Mouse (Mus musculus) heart, postnatal 36 days (tissue): ENCODE data around the gene Ssu72. TPM values are rescaled to one million over a fixed set of nuclear protein-coding genes. Genes with fewer than 3 reads are reported as not detected.
"Not testable (repeated sequence)": the region's sequence is repeated elsewhere in the genome, so short reads cannot be mapped to it uniquely, and the experiment has no call there.

Source experiments
- DNase-seq, 2 experiments: peaks; one replicate each; pipeline ENCODE4 v3.0.0; 2021 to 2022
- intact Hi-C: fragments of 180-260 bp; cut with DNase I; formaldehyde crosslinking; loops from one replicate; pipeline ENCODE4 v1.15.1; 2025
- total RNA-seq, 2 experiments: library from RNA; stranded (reverse); gene quantifications; 2 replicates each; pipeline ENCODE4 v1.2.3; 2021

Ssu72 gene
- total RNA-seq, 2 experiments from 2014 or later, result 43.5 to 45.6 TPM

DNA sequence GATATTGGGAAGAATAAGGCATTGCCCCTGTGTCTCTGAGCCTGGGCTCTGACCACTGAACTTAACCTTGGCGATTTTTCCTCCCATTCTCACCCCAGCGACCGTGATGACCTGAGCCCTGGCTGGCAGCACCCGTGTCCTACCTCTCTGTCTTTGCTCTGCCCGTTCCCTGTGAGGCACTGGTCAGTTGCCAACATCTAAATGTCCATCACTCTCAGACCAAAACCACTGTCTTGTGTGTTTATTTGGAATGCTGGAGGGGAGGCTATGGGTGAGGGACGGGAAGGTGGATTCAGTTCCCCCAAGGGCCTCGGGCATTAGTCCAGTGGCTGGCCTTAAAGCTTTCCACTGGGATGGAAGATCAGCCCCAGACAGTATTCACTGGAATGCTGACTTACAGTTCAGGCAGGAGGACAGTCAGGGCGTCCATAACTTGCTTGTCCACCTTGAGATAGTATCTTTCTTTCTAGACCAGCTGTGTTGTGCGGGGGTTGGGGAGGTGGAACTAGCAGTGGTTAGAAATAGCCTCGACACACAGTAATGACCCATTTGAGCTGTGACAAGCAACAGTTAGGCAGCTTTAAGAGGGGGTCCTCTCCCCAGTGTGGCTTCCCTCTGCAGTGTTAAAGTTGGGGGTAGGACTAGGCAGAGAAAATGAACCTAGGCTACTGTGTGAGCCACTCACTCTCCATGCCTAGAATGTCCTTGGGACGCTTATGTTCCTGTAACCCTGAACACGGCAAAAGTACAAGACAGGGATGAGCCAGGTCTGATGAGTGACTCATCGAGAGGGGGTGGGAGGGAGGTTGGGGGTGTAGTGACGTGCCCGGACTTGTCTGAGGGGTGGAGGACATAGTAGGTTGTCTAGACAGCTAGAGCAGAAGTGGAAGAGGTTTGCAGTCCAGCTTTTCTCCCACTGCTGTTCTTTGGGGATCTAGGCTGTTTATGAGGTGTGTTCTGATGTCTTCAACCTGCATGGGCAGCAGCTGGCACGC is 8.0 kb upstream of the Ssu72 start:
- no peak for DNase-seq
- intact Hi-C loops, result no loop called here

DNA sequence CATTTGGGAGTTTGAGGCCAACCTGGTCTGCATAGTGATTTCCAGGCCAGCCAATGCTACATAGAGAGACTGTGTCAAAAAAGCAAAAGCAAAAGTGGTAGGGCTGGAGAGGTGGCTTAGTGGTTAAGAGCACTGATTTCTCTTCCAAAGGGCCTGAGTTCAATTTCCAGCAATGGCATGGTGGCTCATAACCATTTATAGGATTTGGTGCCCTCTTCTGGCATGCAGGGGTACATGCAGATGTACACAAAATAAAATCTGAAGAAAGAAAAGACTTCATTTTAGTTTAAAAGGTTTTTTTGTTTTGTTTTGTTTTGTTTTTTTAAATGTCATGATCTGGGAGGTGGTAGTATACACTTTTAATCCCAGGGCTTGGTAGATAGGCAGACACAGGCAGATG is 4.2 kb upstream of the Ssu72 start:
- intact Hi-C loops, result loop anchor here (2.0 kb wide), 1 partner anchor 220 kb away; no protein-coding TSS in a partner anchor
- no peak for DNase-seq

DNA sequence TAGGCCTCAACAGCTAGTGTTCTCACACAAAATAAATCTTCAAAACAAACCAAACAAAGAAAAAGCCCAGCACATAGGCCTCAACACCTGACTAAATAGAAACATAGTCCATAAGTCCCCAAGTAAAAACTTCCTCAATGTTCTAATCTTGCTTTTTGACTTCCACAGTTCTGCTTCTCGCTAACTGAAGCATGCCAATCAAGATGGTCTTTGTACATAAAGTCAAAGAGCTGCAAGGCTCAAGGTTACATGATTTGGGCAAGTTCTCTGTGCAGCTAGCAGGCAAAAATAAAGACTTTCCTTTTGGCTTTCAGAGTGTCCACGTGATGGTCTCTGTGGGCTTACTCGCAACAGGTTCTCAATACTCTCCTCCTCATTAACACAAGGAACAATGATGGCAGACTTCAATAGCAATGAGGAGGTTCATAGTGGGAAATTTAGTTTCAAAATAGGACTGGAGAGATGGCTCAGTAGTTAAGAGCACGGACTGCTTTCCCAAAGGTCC is 1.1 kb upstream of the Ssu72 start:
- DNase-seq, result no peak
- intact Hi-C loops, result no loop called here

- no peak for DNase-seq
- intact Hi-C loops, result loop anchor here (2.0 kb wide), 1 partner anchor 81 kb away; the partner anchor contains the start of gene Cdk11b
Observed at GRCm38 (mm10) chr4:155705592-155705929, 961 bp downstream of the Ssu72 start.

DNA sequence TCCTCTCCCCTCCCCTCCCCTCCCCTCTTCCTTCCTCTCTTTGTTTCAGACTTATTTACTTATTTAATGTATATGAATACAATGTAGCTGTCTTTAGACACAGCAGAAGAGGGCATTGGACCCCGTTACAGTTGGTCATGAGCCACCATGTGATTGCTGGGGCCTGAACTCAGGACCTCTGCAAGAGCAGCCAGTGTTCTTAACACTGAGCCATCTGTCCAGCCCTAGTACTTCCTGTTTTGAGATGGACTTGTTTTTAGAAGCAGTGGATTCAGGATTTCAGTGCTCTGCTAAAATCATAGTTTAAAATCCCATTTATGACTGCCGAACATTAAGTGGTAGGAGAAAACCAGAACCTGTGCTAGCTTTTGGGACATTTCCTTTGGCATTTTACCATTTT is 4.0 kb downstream of the Ssu72 start:
- intact Hi-C loops, result no loop called here
- DNase-seq, result no peak

GRCm38 (mm10) chr4:155708988-155709387 is 4.4 kb downstream of the Ssu72 start:
- intact Hi-C loops, result no loop called here
- DNase-seq, result no peak

- intact Hi-C loops, result no loop called here
- DNase-seq, result no peak
Observed at GRCm38 (mm10) chr4:155710521-155711252, 6.1 kb downstream of the Ssu72 start.

DNA sequence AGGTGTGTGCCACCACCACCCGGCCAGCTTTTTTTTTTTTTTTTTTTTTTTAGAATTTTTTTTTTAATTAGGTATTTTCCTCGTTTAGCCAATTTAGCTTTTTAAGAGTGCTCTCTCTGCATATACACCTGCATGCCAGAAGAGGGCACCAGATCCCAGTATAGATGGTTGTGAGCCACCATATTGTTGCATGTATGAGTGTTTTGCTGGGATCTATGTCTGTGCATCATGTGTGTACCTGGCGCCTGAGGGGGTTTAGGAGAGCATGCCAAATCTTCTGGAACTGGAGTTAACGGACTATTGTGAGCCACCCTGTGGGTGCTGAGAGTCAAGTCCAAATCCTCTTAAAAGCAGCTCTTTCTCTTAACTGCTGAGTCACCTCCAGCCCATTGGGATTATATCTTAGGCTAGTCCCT is 17.1 kb downstream of the Ssu72 start:
- intact Hi-C loops, result loop anchor here (2.0 to 5.0 kb wide), 3 partner anchors 36 to 63 kb away; partner anchors contain the start of gene Tmem88b
- no peak for DNase-seq

DNA sequence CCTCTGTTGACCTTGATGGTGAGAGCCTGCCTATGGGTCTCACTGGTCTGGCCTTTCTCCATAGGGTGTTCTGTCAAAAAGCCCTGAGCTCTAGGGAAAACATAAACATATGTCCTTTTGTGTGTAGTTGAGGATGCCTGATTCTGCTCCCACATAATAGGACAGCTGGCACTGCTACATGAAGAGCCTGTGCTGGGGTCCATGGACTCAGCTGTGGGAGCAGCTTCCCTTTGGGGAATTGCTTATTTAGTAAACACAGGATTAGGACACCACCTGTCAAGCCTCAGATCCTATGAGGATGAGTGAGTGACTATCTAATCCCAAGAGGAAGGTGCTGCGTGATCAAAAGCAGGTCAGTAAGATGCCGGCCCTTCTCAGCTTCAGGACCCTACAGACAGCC is 23.4 kb downstream of the Ssu72 start:
- DNase-seq, result no peak
- intact Hi-C loops, result no loop called here

DNA sequence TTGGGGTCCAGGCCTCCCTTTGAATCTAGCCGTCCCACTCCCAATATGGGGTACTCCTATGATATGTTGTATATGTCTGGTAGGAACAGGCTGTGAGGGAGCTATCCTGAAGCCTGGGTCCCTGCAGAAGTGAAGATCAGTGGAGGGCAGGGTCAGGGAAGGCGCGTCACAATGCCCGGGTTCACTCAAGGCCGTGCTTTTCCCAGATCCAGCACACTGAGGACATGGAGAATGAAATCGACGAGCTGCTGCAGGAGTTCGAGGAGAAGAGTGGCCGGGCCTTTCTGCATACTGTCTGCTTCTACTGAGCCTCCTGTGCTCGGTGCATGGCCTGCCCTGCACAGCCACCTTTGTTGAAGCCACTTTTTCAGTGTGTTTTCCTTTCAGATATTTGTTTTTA is 28.7 kb downstream of the Ssu72 start:
- intact Hi-C loops, result no loop called here
- no peak for DNase-seq

- DNase-seq, result peak; percentile 82 to 89
- intact Hi-C loops, result no loop called here
Observed at GRCm38 (mm10) chr4:155734350-155734941, 29.8 kb downstream of the Ssu72 start, which contains the start of gene Tmem240. Gene Tmem240, plus strand, starts transcription at chr4:155734800.

- intact Hi-C loops, result no loop called here
- peak; percentile 37 to 49 for DNase-seq
Observed at GRCm38 (mm10) chr4:155734951-155735702, 30.5 kb downstream of the Ssu72 start.

GRCm38 (mm10) chr4:155735788-155736187 is 31.2 kb downstream of the Ssu72 start:
- intact Hi-C loops, result no loop called here
- DNase-seq, result no peak

DNA sequence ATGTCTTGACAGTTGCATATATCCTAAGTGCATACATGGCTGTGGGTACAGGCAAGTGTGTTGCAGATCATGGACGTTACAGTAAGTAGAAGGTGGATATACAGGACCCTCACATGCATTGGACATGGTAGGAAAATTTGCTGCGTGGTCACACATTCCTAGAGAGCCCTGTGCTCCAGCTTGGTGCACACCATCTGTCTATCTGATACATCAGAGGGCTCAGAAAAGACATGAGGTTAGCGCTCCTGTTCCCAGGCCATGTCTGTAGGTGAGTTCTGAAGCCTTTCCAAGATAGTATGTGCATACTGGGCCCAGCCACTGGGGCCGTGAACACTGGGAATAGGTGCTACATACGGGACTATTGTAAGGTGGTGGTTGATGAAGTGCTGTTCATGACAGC is 31.8 kb downstream of the Ssu72 start:
- no peak for DNase-seq
- intact Hi-C loops, result no loop called here

DNA sequence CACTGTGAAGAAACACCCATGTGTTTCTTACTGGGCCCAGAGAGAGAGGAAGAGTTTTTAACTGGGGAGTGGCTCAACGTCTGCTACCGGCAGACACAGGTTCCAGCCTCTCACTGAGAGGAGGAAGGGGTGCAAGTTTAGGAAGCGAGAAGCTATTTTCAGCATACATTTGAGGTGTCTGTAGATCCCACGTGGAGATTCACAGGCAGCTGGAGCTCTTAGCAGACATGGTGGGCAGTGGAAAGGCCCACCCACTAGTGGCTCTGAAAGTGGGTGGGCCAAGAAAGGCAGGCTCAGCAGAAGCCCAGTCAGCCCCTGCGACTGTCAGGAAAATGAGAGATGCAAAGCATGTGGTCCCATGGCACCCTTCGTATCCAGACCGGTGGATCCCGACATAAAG is 33.7 kb downstream of the Ssu72 start:
- no peak for DNase-seq
- intact Hi-C loops, result no loop called here

DNA sequence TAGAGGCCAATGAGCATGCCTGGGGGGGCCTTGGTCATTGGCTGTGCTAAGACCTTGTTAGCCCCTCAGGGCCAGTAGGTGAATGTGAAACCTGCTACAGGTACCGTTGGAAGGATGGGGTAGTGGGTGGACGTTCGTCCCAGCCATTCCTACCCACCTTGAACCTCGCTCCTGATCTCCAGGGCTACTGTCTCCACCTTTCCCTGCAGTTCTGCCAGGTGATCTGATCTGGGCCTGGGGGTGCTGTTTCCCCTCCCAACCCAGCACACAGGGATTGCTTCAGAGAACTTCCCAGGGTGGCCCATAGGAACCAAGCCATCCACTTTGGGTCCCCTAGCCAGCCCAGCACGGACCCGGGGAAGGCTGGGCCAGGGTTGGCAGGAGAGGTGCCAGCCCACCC is 34.6 kb downstream of the Ssu72 start:
- intact Hi-C loops, result no loop called here
- DNase-seq, result no peak

DNA sequence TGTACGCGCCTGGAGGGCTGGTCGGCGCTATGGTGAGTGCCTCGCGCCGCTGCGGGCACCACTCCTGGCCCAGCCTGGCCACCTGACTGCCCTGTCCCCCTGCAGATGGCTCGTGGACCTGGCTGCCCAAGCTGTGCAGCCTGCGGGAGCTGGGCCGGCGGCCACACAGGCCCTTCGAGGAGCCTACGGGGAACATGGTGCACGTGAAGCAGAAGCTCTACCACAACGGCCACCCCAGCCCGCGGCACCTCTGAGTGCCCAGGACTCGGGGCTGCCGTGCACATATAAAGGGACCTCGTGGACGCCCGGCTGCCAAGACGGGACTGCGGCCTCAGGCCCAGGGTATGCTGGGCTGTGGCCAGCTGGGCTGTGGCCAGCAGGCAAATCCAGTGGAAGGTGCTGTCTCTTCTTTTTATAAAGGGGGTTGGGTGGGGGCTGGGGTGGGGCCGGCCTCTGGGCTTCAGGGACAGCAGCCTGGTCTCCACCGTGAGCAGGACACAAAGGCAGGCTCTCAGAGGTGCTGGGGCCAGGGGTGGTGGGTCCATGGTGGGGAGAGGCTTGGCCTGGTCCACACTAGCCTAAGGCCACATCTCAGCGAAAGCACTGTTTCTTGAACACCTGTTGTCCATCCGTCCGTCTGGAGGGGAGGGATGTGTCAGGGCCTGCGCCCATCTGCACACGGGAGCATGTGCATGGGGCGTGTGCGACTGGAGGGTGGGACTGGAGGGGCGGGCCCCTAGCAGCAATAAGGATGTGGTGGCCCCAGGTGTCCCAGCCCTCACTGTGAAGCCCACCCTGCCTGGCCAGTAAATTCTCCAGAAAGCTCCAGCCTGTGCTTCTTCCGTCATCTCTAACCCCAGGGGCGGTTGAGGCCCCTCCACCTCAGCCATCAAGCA is 35.4 kb downstream of the Ssu72 start:
- DNase-seq, result peak in 1 of 2 experiments; percentile 37

GRCm38 (mm10) chr4:155740681-155741080 is 36.1 kb downstream of the Ssu72 start:
- intact Hi-C loops, result not testable (repeated sequence)

More for the DNA sequence above, 35.4 kb downstream of the Ssu72 start:
- intact Hi-C loops, result no loop called here

GRCm38 (mm10) chr4:155742684-155743083 is 38.1 kb downstream of the Ssu72 start:
- no peak for DNase-seq
- intact Hi-C loops, result no loop called here

More at GRCm38 (mm10) chr4:155740681-155741080, 36.1 kb downstream of the Ssu72 start:
- DNase-seq, result not testable (repeated sequence)
